Mouse (Mus musculus) cerebellum, postnatal 14 days (tissue): ENCODE results near the gene Ephb1.

ENCODE experiments used
- DNase-seq, 2 experiments: peaks; one replicate each; pipeline ENCODE4 v3.0.0; 2021; ENCODE audit warnings: mixed read lengths in 2 of 2

Ephb1 gene

GRCm38 (mm10) chr9:102241546-102241945 is 112.9 kb downstream of the Ephb1 start:
- no peak for DNase-seq

DNA sequence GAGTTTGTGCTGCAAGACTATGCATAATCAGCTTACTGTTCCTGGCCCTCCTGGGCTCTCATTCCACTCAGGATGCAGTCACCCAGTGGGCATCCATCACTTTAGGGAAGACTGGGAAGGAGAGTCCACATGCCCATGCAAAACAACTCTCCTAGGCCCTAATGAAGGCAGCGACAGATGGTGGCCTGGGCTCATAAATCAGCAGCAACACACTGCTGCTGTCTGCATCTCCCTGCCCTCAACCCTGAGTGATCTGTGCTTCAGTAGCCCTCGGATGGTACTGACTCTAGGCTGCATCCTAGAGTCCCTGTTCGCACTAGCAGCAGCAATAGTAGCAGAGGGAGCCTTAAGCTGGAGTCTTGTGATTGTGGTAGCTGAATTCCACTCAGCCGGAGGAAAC is 114.3 kb downstream of the Ephb1 start:
- DNase-seq, result peak; percentile 26 to 42

GRCm38 (mm10) chr9:102235444-102235951 is 119.0 kb downstream of the Ephb1 start:
- no peak for DNase-seq

- peak; percentile 85 to 88 for DNase-seq
Observed at GRCm38 (mm10) chr9:102231248-102231647, 123.2 kb downstream of the Ephb1 start.

DNA sequence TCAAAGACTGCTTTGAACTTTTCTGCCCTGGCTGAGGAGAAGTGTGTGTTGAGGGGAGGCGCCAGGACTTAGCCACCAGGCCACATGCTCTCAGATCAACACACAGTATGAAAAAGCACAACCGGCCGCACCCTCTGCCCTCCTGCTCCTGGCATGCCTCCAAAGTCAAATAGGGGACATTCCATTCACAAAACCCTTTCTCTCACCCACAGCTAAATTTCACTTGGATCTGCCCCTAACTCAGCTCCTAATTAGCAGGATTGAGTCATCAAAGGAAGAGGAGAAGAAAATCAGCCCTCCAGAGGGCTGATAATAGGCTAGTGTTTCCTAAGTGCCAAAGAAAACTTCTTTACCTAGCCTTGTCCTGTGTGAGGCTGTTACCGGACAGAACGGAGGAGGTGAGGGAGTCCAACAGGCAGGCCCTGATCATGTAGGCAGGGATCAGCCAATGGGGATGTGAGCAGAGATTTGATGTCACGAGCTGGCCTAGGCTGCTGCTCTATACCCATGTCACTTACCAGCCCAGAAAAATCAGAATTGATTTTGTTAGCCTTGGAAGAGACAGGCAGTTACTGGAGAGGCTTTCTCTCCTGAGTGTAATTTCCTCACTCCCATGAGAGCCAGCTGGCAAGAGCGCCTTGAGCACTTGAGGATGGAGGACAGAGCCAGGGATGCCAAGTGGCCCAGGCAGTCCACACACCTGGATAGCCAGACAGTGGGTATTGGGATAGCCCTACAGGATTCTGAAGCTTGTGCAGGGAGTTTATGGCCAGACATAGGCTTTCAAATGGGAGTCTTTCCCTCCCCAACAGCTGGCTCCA is 137.5 kb downstream of the Ephb1 start:
- DNase-seq, result peak in 1 of 2 experiments; percentile 24

GRCm38 (mm10) chr9:102212036-102212383 is 142.5 kb downstream of the Ephb1 start:
- DNase-seq, result peak in 1 of 2 experiments; percentile 26

DNA sequence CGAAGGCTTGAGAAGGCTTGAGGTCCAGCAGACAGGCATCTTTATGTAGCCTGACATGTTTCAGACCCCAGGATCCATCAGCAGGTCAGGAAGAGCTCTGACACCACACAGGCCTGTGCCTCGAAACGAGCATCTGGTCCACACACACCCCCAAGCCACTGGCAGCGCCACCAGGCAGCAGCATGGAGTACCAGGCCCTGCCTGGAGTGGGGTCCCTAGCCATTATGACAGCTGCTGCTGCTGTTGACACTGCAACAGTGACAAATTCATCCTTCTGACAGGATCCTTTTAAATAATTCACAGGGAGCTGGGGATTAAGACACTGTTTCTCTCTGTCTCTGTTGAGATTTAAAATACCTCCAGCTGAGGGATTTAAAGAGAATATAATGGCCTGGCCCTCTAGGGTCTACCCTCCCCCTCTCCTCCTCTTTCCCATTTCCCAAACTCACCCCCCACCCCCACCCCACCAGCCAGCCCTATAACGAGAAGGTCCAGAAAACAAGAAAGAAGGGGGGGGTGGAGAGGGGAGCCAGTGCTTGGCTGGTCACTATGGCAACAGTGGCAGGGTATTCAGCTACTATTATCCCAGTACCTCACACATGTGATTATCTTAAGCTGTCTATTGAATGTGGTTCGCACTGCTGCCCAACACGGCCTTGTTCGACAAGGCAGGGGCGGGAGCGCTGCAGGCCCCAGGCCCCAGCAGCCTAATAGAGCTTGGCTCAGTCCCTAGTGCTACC is 143.0 kb downstream of the Ephb1 start:
- DNase-seq, result no peak

GRCm38 (mm10) chr9:102205518-102205917 is 149.0 kb downstream of the Ephb1 start:
- no peak for DNase-seq

- no peak for DNase-seq
Observed at GRCm38 (mm10) chr9:102201867-102202266, 152.6 kb downstream of the Ephb1 start.

DNA sequence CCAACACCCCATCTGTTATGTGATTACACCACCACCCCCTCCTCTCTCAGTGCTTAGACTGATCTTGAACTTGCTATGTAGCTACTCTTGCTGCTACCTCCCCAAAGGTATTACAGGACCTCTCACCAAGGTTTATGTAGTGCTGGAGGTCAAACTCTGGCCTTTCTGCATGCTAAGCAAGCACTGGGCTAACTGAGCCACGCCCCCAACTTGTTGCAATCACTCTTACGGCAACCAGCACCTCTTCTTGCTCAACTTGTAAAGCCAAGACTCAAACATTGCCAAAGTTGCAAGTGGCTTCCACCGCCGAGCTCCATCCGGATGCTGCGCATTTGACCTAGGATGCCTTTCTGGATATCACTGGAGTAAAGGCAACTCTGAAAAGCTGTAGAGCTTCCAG is 157.6 kb downstream of the Ephb1 start:
- no peak for DNase-seq

- peak; percentile 49 to 64 for DNase-seq
Observed at GRCm38 (mm10) chr9:102194063-102194462, 160.4 kb downstream of the Ephb1 start.

DNA sequence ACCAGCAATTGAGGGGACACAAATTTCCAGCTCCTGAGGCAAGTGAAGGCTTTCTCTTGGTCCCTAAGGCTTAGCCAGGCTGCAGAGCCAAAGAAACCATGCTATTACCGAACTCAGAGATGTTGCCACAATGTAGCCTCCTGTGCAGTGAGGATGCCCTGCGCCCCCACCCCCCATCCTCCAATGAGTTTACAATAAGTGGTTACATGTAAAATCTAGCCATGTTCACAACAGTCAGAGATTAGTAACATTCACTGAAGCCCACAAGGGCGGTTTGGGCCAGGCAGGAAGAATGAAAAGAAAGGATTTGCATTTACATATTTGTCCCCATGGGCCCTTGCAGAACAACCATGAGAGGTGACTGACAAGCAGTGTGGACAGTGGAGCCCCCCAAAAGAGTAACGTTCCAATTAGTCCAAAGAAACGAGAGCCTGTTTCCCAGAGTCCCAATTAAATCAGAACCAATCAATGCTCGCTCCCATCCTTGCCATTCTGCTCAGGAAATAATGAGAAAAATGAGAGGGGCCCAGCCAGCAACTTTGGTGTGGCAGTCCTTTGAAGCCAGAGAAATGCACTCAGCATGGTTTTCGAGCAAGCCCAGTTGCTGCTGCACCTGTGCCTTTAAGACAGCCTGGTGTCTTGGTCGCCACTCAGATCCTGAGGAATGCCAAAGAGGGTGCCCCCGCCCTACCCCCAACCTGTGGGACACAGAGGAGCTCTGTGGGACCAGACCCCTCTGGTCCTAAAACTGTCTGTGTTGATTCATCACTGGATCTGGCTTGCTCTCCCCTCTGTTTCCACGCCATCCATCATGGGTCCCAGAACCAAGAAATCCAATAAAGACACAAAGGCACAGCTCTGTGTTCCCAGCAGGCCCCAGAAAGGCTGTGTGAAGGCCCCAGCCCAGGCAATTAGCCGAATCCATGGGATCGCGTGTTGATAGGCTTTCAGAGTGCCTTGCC is 161.5 kb downstream of the Ephb1 start:
- DNase-seq, result no peak

DNA sequence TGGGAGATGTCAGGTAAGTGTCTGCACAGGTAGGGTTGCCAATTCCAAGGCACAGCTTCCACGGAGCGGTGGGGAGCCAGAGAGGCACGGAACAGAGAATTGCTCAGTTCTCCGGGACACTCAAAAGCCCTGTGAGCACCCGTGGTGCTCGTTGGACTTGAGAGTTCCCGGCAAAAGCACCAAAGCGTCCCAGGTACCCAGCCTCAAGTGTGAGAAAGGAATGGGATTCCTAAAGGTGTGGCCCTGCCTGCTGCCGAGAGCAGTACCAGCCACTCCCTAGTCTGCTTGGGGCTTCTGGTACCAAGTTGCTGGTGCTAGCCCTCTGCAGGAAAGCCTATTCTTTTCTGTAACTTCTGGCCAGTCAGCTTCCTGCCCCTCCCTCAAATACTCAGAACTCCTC is 164.4 kb downstream of the Ephb1 start:
- peak; percentile 40 to 42 for DNase-seq

DNA sequence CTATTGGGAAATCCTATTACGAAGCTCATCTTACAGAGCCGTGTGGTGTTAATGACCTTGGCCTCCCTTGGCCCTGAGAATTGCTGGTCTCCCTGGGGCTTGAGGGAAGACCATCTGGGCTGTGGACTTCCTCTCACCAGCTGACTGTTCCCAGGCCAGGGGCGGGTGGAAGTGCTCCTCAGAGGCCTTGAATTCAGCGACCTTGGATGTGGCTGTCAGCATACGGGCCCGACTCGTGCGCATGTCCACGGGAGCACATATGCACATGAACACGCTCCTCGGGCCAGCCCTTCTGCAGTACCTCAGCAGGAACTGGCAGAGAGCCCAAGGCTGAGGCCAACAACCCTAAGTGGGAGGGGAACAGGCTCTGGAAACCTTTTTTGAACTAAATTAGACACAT is 165.1 kb downstream of the Ephb1 start:
- DNase-seq, result peak; percentile 97 to 98

- peak; percentile 81 to 84 for DNase-seq
Observed at GRCm38 (mm10) chr9:102183663-102184274, 170.7 kb downstream of the Ephb1 start.

GRCm38 (mm10) chr9:102181810-102182490 is 172.5 kb downstream of the Ephb1 start:
- peak in 1 of 2 experiments; percentile 32 for DNase-seq

DNA sequence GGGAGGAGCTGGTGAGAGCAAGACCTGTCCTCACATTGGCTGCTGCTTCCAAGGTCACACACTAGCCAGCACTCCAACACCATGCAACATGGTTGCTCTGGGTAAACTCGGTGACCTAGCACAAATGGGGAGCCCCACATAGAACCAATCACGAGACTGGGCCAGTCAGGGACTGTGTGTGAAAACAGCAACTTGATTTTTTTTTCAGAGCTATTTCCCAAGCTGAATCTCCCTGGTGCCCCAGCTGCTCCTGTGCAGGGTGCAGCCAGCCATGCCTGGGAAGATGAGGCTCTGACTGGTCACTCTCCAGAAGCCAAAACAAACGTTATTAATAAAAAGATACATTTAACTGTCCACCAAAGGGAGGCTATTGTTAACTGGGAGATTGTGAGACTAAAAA is 173.2 kb downstream of the Ephb1 start:
- no peak for DNase-seq

GRCm38 (mm10) chr9:102180486-102180885 is 174.0 kb downstream of the Ephb1 start:
- no peak for DNase-seq

DNA sequence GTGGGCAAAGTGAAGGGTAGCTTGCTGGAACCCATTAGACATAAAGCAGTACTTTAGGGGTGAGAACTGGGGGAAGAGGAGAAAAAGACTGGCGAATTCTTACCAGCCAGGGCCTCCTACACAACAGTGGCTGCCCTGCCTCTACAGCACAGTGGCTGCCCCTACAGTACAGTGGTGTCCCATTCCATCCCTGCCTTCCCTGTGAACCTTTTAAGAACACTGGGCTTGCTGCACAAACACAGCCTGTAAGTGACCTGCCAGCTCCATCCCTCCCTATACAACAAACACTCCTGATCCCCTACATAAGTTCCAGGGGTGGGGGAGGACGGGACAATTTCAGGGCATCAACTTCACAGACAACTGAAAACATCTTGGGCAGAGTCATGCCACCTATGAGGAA is 174.4 kb downstream of the Ephb1 start:
- no peak for DNase-seq

- no peak for DNase-seq
Observed at GRCm38 (mm10) chr9:102169706-102170105, 184.8 kb downstream of the Ephb1 start.

DNA sequence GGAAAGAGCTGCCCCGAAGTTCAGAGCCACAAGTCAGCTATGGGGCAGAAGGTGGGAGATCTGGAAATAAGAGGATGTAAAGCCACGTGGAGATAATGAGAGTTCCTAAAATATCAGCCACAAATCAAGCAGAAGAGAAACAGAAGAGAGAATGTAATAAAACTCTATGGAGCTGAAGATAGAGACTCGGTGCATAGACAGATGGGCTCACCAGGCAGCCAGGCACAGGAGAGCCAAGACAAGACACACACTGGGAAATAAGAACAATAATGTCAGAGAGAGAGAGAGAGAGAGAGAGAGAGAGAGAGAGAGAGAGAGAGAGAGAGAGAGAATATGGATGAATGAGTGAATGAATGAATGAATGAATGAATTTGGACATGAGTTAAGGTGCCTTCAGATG is 198.6 kb downstream of the Ephb1 start:
- peak in 1 of 2 experiments; percentile 36 for DNase-seq

- DNase-seq, result peak; percentile 45 to 54
Observed at GRCm38 (mm10) chr9:102139181-102139580, 215.3 kb downstream of the Ephb1 start.
